Comparison of ENCODE assay signal across 9 mouse cellular contexts in genomic region chr11:61175778-61176177, GRCm38 (mm10). TPM values are rescaled to one million over a fixed set of nuclear protein-coding genes. Genes with fewer than 3 reads are reported as not detected.
DNase-seq lines count a peak whose midpoint lies in the region; ATAC-seq and TF ChIP-seq lines count a peak whose summit lies in the region.
"Had no signal": no experiment of that assay in that cellular context is flagged by ENCODE, and none has a peak within 500 bp of the region (broad histone marks: within the 10 kb centered on the region; RNA-seq: fewer than 3 reads in every experiment).

No protein-coding gene starts in this region.

- H3K36me3 ChIP-seq in megakaryocyte, embryonic 14.5 days (replicated peaks; ENCODE audit: low read length): peaks cover 4% of the 10 kb centered on the region
- no peaks in the 10 kb centered on the region; the same call in 1 of the 2 replicates for H3K36me3 ChIP-seq in liver, embryonic 13.5 days
- H3K36me3 ChIP-seq in stomach, embryonic 16.5 days (ENCODE audit: control insufficient read depth, insufficient read depth, low read length): no peaks in the 10 kb centered on the region

- peak overlapping the region; percentile 84 for H3K4me2 ChIP-seq in liver, embryonic 13.5 days
- peak overlapping the region; percentile 52; the same call in 1 of the 2 replicates for H3K4me2 ChIP-seq in stomach, embryonic 16.5 days (ENCODE audit: low read depth, low read length)

- H3K4me1 ChIP-seq in cerebellum, adult 2 months (ENCODE audit: control insufficient read depth, insufficient read depth, low read length): peaks cover 3% of the 10 kb centered on the region; the same call in 1 of the 2 replicates
- H3K4me1 ChIP-seq in megakaryocyte, embryonic 14.5 days: peaks cover 40% of the 10 kb centered on the region
- H3K4me1 ChIP-seq in liver, embryonic 13.5 days (replicated peaks): peaks cover 26% of the 10 kb centered on the region
- H3K4me1 ChIP-seq in stomach, embryonic 16.5 days (ENCODE audit: control insufficient read depth, insufficient read depth, low read length): peaks cover 11% of the 10 kb centered on the region; the same call in 1 of the 2 replicates

- TF ChIP-seq POLR2A in cerebellum, adult 2 months (IDR thresholded peaks at IDR 0.05; ENCODE audit: borderline replicate concordance, insufficient read depth, low read length): no peak

- H3K9ac ChIP-seq in liver, embryonic 13.5 days: no peak overlapping the region
- H3K9ac ChIP-seq in stomach, embryonic 16.5 days (ENCODE audit: low read length): no peak overlapping the region

- ATAC-seq in cerebellum, adult (ENCODE audit: insufficient number of reproducible peaks, low FRiP score, low TSS enrichment): no peak
- no peak for ATAC-seq in megakaryocyte, adult 5-6 weeks (ENCODE audit: poor library complexity, severe bottlenecking)
- ATAC-seq in liver, embryonic 13.5 days (ENCODE audit: low read depth): no peak
- no peak for ATAC-seq in stomach, embryonic 16.5 days (ENCODE audit: insufficient read depth, low FRiP score)

- no peaks in the 10 kb centered on the region for H3K9me3 ChIP-seq in megakaryocyte, embryonic 14.5 days
- no peaks in the 10 kb centered on the region for H3K9me3 ChIP-seq in liver, embryonic 13.5 days (replicated peaks)
- no peaks in the 10 kb centered on the region for H3K9me3 ChIP-seq in stomach, embryonic 16.5 days (replicated peaks; ENCODE audit: control insufficient read depth, low read length)

- TF ChIP-seq CTCF in cerebellum, adult 2 months (IDR thresholded peaks at IDR 0.05; ENCODE audit: borderline replicate concordance, insufficient read depth, low read depth, low read length): no peak

- DNase-seq in cerebellum, adult 2 months: no peak
- DNase-seq in liver, embryonic 13.5 days: no peak
- no peak for DNase-seq in urinary bladder, postnatal 25 days (ENCODE audit: low spot score)
- DNase-seq in left cerebral cortex, postnatal 4 days: no peak

- no peak overlapping the region for H3K27ac ChIP-seq in cerebellum, adult 2 months (ENCODE audit: insufficient read depth, low read length)
- peak overlapping the region; percentile 5; the same call in 1 of the 2 replicates for H3K27ac ChIP-seq in liver, embryonic 13.5 days
- 0 out of 2 replicates have a peak overlapping the region, but pooled peaks have one; percentile 21 for H3K27ac ChIP-seq in stomach, embryonic 16.5 days (ENCODE audit: low read length)

- 75% methylated on average over 5 of the region's 5 CpGs for WGBS in cerebellum, adult 2 months
- WGBS in liver, embryonic 13.5 days (ENCODE audit: insufficient replicate concordance): 68% methylated on average over 5 of the region's 5 CpGs
- WGBS in stomach, embryonic 16.5 days: 69% methylated on average over 5 of the region's 5 CpGs

- no peaks in the 10 kb centered on the region for H3K27me3 ChIP-seq in cerebellum, adult 2 months (ENCODE audit: control insufficient read depth, insufficient read depth, low read length)
- no peaks in the 10 kb centered on the region for H3K27me3 ChIP-seq in megakaryocyte, embryonic 14.5 days (replicated peaks)
- no peaks in the 10 kb centered on the region for H3K27me3 ChIP-seq in liver, embryonic 13.5 days
- H3K27me3 ChIP-seq in stomach, embryonic 16.5 days (ENCODE audit: control insufficient read depth, insufficient read depth, low read length): no peaks in the 10 kb centered on the region

- intact Hi-C loops in left cerebral cortex, postnatal 4 days (cut with DNase I): no loop called here

- H3K4me3 ChIP-seq in cerebellum, adult 2 months (replicated peaks; ENCODE audit: insufficient read depth, low read depth, low read length): peak overlapping the region; percentile 60
- H3K4me3 ChIP-seq in megakaryocyte, embryonic 14.5 days (replicated peaks): peak overlapping the region; percentile 92
- peak overlapping the region; percentile 67 for H3K4me3 ChIP-seq in liver, embryonic 13.5 days (replicated peaks)
- H3K4me3 ChIP-seq in stomach, embryonic 16.5 days (replicated peaks; ENCODE audit: low read length): no peak overlapping the region

RNA-seq across cellular contexts. Expression of gene Usp22, which starts 0.9 kb away (rescaled TPM):
- polyA plus RNA-seq in cerebellum, adult 2 months (2012; rRNA removed): 142 and 148 TPM in 2 replicates
- 6.4 and 11.4 TPM in 2 replicates for polyA plus RNA-seq in megakaryocyte, embryonic 14.5 days (2012; ENCODE audit: insufficient read depth, low replicate concordance)
- total RNA-seq in megakaryocyte, adult 5-6 weeks (2015): 22.8 and 28.6 TPM in 2 replicates
- total RNA-seq in megakaryocyte, adult 5-6 weeks (2017): 40.3 and 47.4 TPM in 2 replicates
- polyA plus RNA-seq in liver, embryonic 13.5 days (2015; fragmentation: Nextera tagmentation; extraction: Ambion mirVana): 14.7 and 15.9 TPM in 2 replicates
- 91.7 and 94.0 TPM in 2 replicates for polyA plus RNA-seq in stomach, embryonic 16.5 days (2015; fragmentation: Nextera tagmentation; extraction: Ambion mirVana)
- total RNA-seq in left cerebral cortex, postnatal 4 days (2021): 100 to 1,000 TPM; 585 to 610 TPM

RNA-seq across cellular contexts. Expression of gene Aldh3a1, which starts 31.6 kb away (rescaled TPM):
- polyA plus RNA-seq in cerebellum, adult 2 months (2012; rRNA removed): 1.2 and 2.1 TPM in 2 replicates
- polyA plus RNA-seq in megakaryocyte, embryonic 14.5 days (2012; ENCODE audit: insufficient read depth, low replicate concordance): 0.35 TPM in 1 of 2 replicates, not detected in the other
- total RNA-seq in megakaryocyte, adult 5-6 weeks (2015): not detected in 2 replicates
- total RNA-seq in megakaryocyte, adult 5-6 weeks (2017): not detected in 2 replicates
- 0.06 TPM in 1 of 2 replicates, not detected in the other for polyA plus RNA-seq in liver, embryonic 13.5 days (2015; fragmentation: Nextera tagmentation; extraction: Ambion mirVana)
- 0.17 and 0.32 TPM in 2 replicates for polyA plus RNA-seq in stomach, embryonic 16.5 days (2015; fragmentation: Nextera tagmentation; extraction: Ambion mirVana)
- total RNA-seq in left cerebral cortex, postnatal 4 days (2021): 1 to 10 TPM in 1 of 2 experiments, under 1 TPM in 1; 0.94 to 1.1 TPM
- total RNA-seq: megakaryocyte progenitor cell, adult 5-6 weeks had no signal

RNA-seq across cellular contexts. Expression of gene Tnfrsf13b, which starts 49.2 kb away (rescaled TPM):
- 1.4 TPM in 2 replicates for polyA plus RNA-seq in cerebellum, adult 2 months (2012; rRNA removed)
- polyA plus RNA-seq in megakaryocyte, embryonic 14.5 days (2012; ENCODE audit: insufficient read depth, low replicate concordance): 28.3 and 47.0 TPM in 2 replicates
- 59.3 and 72.4 TPM in 2 replicates for total RNA-seq in megakaryocyte, adult 5-6 weeks (2015)
- 82.6 and 119 TPM in 2 replicates for total RNA-seq in megakaryocyte, adult 5-6 weeks (2017)
- 2.9 and 3.3 TPM in 2 replicates for polyA plus RNA-seq in liver, embryonic 13.5 days (2015; fragmentation: Nextera tagmentation; extraction: Ambion mirVana)
- 2.9 TPM in 2 replicates for polyA plus RNA-seq in stomach, embryonic 16.5 days (2015; fragmentation: Nextera tagmentation; extraction: Ambion mirVana)
- total RNA-seq in left cerebral cortex, postnatal 4 days (2021): 1 to 10 TPM in 1 of 2 experiments, under 1 TPM in 1; 0.70 to 1.1 TPM
